Mouse (Mus musculus) embryonic facial prominence, embryonic 11.5 days (tissue): ENCODE data around the gene Nms. TPM values are rescaled to one million over a fixed set of nuclear protein-coding genes. Genes with fewer than 3 reads are reported as not detected.

Experiments
- ATAC-seq: fragments of 200-750 bp; cut with Nextera tagmentation; replicated peaks from 2 replicates; pipeline ENCODE4 v1.8.0; 2017; ENCODE audit warnings: low read depth; ENCODE audit not compliant: insufficient number of reproducible peaks, low FRiP score, low TSS enrichment
- DNase-seq: peaks from one replicate; pipeline ENCODE4 v3.0.0-alpha.2; 2015; ENCODE audit warnings: low spot score
- H3K27ac ChIP-seq: fragments of 300-500 bp; sonication (generic); replicated peaks from 2 replicates; pipeline ENCODE4 v1.5.1; 2014; ENCODE audit warnings: mild to moderate bottlenecking, low read depth, low read length, control low read depth
- H3K27me3 ChIP-seq: fragments of 300-500 bp; sonication (generic); 2 replicates; pipeline ENCODE4 v1.6.1; 2014; ENCODE audit warnings: mild to moderate bottlenecking, low read length, moderate library complexity, mixed read lengths; ENCODE audit not compliant: control insufficient read depth, insufficient read depth
- H3K36me3 ChIP-seq: fragments of 300-500 bp; sonication (generic); replicated peaks from 2 replicates; pipeline ENCODE4 v1.6.1; 2014; ENCODE audit warnings: low read depth, mild to moderate bottlenecking, low read length, moderate library complexity, mixed read lengths; ENCODE audit not compliant: control insufficient read depth, insufficient read depth
- H3K4me1 ChIP-seq: fragments of 300-500 bp; sonication (generic); 2 replicates; pipeline ENCODE4 v1.6.1; 2014; ENCODE audit warnings: low read length, mixed read lengths; ENCODE audit not compliant: control insufficient read depth, insufficient read depth
- H3K4me2 ChIP-seq: fragments of 300-500 bp; sonication (generic); 2 replicates; pipeline ENCODE4 v1.6.1; 2014; ENCODE audit warnings: low read depth, mild to moderate bottlenecking, control low read depth, low read length, moderate library complexity
- H3K4me3 ChIP-seq: fragments of 300-500 bp; sonication (generic); 2 replicates; pipeline ENCODE4 v1.5.1; 2014; ENCODE audit warnings: low read depth, low read length, control low read depth
- H3K9ac ChIP-seq: fragments of 300-500 bp; sonication (generic); replicated peaks from 2 replicates; pipeline ENCODE4 v1.6.1; 2014; ENCODE audit warnings: mild to moderate bottlenecking, control low read depth, low read length
- H3K9me3 ChIP-seq: fragments of 300-500 bp; sonication (generic); replicated peaks from 2 replicates; pipeline ENCODE4 v1.6.1; 2016; ENCODE audit warnings: mild to moderate bottlenecking, low read length, inconsistent platforms, mixed read lengths; ENCODE audit not compliant: control insufficient read depth
- WGBS: fragments of 180-500 bp; shearing (Covaris S2); extraction: QIAGEN DNeasy Blood & Tissue Kit; methylation state at CpG from one replicate; pipeline ENCODE4 v1.1.7; 2014; 5-methylcytosine and 5-hydroxymethylcytosine counted together
- polyA plus RNA-seq: library from polyadenylated mRNA; unstranded; fragments of >200 nt; fragmentation: Nextera tagmentation; extraction: Ambion mirVana; gene quantifications from 2 replicates; pipeline ENCODE4 v1.2.1, GENCODE M21; 2014

Gene Nms
- polyA plus RNA-seq = not detected in 2 replicates

- DNase-seq = no peak
- no peak for ATAC-seq
- no peaks in the 10 kb centered on the region for H3K4me1 ChIP-seq
- H3K27me3 ChIP-seq = no peaks in the 10 kb centered on the region
- no peak within 1 kb of the TSS for H3K4me2 ChIP-seq
- H3K27ac ChIP-seq = no peak within 1 kb of the TSS
- H3K9me3 ChIP-seq = no peaks in the 10 kb centered on the region
- no peak within 1 kb of the TSS for H3K9ac ChIP-seq
- WGBS = 74% methylated on average over 6 of the region's 6 CpGs
- H3K36me3 ChIP-seq = no peaks in the 10 kb centered on the region
- no peak within 1 kb of the TSS for H3K4me3 ChIP-seq
Observed at GRCm38 (mm10) chr1:38938849-38939248, at the start of gene Nms. TSS of gene Nms (plus strand) at chr1:38939149.

DNA sequence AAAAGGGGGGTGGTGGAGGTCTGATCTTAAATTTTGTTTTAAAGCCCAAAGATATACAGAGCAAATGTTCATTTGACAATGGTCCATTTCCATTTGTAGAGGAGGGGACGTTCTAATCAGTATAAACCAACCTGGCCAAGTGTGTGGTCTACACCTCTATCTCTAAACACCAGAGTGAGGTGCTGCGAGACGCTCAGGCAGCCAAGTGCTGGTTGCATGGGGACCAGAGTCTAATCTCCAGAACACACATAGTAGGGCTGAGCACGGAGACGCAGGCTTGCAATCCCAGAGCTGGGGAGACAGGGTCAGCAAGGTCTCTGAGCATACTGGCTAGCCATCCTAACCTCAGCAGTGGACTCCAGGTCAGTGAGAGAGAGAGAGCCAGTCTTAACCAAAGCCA, 47.5 kb upstream of the Nms start:
- WGBS = 93% methylated on average over 5 of the region's 5 CpGs
- no peak overlapping the region for H3K4me3 ChIP-seq
- no peaks in the 10 kb centered on the region for H3K36me3 ChIP-seq
- DNase-seq (no peak), ATAC-seq (no peak)
- H3K9me3 ChIP-seq = no peaks in the 10 kb centered on the region
- H3K27ac ChIP-seq = no peak overlapping the region
- H3K9ac ChIP-seq = no peak overlapping the region
- no peaks in the 10 kb centered on the region for H3K27me3 ChIP-seq
- H3K4me1 ChIP-seq = no peaks in the 10 kb centered on the region
- H3K4me2 ChIP-seq = no peak overlapping the region

- H3K9me3 ChIP-seq = no peaks in the 10 kb centered on the region
- H3K4me2 ChIP-seq = no peak overlapping the region
- no peak overlapping the region for H3K4me3 ChIP-seq
- no peaks in the 10 kb centered on the region for H3K4me1 ChIP-seq
- H3K27ac ChIP-seq = no peak overlapping the region
- no peak for DNase-seq
- WGBS = 77% methylated on average over 5 of the region's 5 CpGs
- no peak overlapping the region for H3K9ac ChIP-seq
- H3K36me3 ChIP-seq = no peaks in the 10 kb centered on the region
- no peak for ATAC-seq
- H3K27me3 ChIP-seq = no peaks in the 10 kb centered on the region
Observed at GRCm38 (mm10) chr1:38893081-38893480, 45.9 kb upstream of the Nms start.

DNA sequence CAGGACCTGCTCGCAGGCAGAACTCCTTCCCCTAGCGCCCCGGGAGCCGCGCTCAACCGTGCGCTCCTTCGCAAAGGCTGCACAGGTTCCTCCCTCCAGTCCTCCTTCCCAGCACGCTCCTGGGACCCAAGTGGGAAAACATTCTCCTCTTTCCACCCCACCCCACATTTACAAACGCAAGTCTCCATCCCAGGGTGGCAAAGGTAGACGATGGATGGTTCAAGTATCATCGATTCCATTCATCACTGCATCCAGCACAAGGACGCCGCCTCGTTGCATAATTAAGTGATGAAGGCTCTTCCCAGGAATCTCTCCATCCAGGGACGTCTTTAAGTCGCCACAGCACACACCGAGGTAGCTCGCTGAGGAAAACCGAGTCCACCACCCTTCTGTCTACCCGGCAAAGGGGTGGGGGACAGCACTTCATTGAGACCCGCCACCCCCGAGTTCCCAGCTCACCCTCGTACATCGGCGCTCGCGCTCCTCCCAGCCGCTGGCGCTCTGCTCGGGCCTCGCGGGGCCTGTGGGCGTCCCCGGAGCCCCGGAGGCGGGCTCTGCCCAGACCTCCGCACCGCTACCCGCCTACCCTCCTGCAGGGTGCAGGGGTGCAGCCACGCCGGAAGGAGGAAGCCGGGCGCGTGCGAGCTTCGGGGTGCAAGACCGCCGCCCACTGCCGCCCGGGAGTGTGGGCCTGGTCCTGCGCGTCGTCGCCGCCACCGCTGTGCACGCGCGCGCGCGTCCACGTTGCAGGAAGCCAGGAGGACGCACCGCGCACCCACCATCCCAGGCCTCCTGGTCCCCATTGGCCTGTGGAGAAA, 41.3 kb upstream of the Nms start, which contains the start of gene Chst10:
Gene Chst10 (minus strand): TSS at position 731 of the 818 bp plus-strand sequence.
- no peaks in the 10 kb centered on the region for H3K27me3 ChIP-seq
- no peak within 1 kb of the TSS for H3K27ac ChIP-seq
- peak within 1 kb of the TSS; percentile 69 for H3K9ac ChIP-seq
- peak within 1 kb of the TSS; percentile 72 for H3K4me2 ChIP-seq
- H3K9me3 ChIP-seq = no peaks in the 10 kb centered on the region
- H3K4me1 ChIP-seq = no peaks in the 10 kb centered on the region
- DNase-seq (peak; percentile 82), ATAC-seq (peak; percentile 89)
- peak within 1 kb of the TSS; percentile 59 for H3K4me3 ChIP-seq
- under 1% methylated on average over 67 of the region's 67 CpGs for WGBS
- H3K36me3 ChIP-seq = no peaks in the 10 kb centered on the region

DNA sequence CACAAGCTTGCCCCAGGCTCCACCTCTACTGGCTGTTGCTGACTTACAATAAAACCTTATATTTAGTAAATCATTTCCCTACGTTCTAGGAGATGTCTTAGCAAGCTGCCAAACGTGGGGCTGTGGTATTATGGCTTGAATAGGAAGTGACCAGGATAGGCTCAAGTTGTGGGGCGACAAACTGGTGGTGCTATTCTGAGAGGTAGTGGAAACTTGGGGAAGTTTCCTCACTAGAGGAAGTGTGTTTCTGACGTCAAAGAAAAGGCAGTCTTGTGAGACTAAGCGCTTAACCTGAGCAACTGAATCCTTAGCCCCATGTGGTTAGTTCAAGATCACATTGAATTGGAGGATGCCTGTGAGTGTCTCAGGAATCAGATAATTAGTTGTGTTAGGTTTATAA, 36.4 kb upstream of the Nms start:
- Histone ChIP-seq H3K4me3 (no peak overlapping the region), H3K4me2 (no peak overlapping the region), H3K36me3 (no peaks in the 10 kb centered on the region), H3K27ac (no peak overlapping the region), H3K9me3 (no peaks in the 10 kb centered on the region), H3K27me3 (no peaks in the 10 kb centered on the region), H3K9ac (no peak overlapping the region), H3K4me1 (no peaks in the 10 kb centered on the region)
- ATAC-seq (no peak), DNase-seq (no peak)
- WGBS = 59% methylated on average over 5 of the region's 5 CpGs

DNA sequence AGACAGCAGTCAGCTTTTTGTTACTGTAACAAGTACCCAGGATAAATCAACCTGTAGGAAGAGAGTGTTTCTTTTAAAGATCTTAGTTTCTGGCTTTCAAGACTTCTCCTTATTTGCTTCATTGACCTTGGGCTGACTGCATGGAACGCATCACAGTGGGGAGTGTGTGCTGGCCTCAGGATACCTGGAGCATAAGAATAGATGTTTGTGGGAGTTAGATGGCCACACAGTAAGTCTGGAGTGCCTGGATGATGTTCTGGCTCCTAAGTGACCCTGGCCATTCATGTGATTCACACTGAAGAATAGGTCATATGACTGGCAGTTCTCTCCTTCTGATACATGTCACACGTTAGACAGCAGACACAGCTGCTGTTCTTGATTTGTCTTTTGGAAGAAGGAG, 35.0 kb upstream of the Nms start:
- H3K9ac ChIP-seq = no peak overlapping the region
- H3K36me3 ChIP-seq = no peaks in the 10 kb centered on the region
- 69% methylated on average over 2 of the region's 2 CpGs for WGBS
- DNase-seq (no peak), ATAC-seq (no peak)
- no peak overlapping the region for H3K4me2 ChIP-seq
- no peaks in the 10 kb centered on the region for H3K27me3 ChIP-seq
- H3K9me3 ChIP-seq = no peaks in the 10 kb centered on the region
- H3K27ac ChIP-seq = no peak overlapping the region
- no peak overlapping the region for H3K4me3 ChIP-seq
- no peaks in the 10 kb centered on the region for H3K4me1 ChIP-seq

GRCm38 (mm10) chr1:38928996-38929395, 10.0 kb upstream of the Nms start:
- Histone ChIP-seq H3K27me3 (no peaks in the 10 kb centered on the region), H3K36me3 (no peaks in the 10 kb centered on the region), H3K9ac (no peak overlapping the region), H3K4me3 (no peak overlapping the region), H3K27ac (no peak overlapping the region), H3K4me2 (no peak overlapping the region), H3K4me1 (no peaks in the 10 kb centered on the region), H3K9me3 (no peaks in the 10 kb centered on the region)
- DNase-seq (no peak), ATAC-seq (no peak)
- 88% methylated on average over 4 of the region's 4 CpGs for WGBS

DNA sequence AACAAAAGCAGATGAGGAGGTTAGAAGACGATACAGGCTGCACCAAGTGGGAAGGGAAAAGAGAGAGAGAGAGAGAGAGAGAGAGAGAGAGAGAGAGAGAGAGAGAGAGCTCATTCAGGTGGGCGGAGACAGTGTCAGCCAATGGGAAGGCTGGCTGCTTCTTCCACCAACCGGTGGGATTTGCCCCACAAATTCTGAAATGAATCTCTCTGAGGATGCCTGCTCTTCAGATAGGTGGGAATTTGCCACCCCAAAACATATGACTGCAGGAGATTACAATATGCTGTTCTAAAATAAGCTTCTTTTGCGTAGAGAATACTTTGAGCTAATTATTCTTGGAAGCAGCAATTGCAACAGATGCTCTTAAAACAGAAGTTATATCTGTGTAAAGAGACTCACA, 9.5 kb upstream of the Nms start:
- no peak for ATAC-seq
- no peaks in the 10 kb centered on the region for H3K27me3 ChIP-seq

More for the DNA sequence above, 9.5 kb upstream of the Nms start:
- Histone ChIP-seq H3K9me3 (no peaks in the 10 kb centered on the region), H3K36me3 (no peaks in the 10 kb centered on the region), H3K27ac (no peak overlapping the region), H3K9ac (no peak overlapping the region), H3K4me3 (no peak overlapping the region), H3K4me2 (no peak overlapping the region), H3K4me1 (no peaks in the 10 kb centered on the region)
- 66% methylated on average over 4 of the region's 4 CpGs for WGBS
- no peak for DNase-seq
